Mouse (Mus musculus) CD8-positive naive resting alpha-beta T cell, adult 2 months (primary cell): ENCODE measurements around the gene Arhgap24.

Experiments
- DNase-seq, 2 experiments: peaks; one replicate each; pipeline ENCODE4 v3.0.0; 2022; ENCODE audit warnings: low read depth in 2 of 2, low spot score in 2 of 2

The Arhgap24 gene

GRCm38 (mm10) chr5:102670206-102670605 is 189.0 kb downstream of the Arhgap24 start:
- no peak for DNase-seq

- DNase-seq: no peak
These were observed 189.6 kb downstream of the Arhgap24 start for GRCm38 (mm10) chr5:102670731-102671345.

GRCm38 (mm10) chr5:102675326-102675725 is 194.1 kb downstream of the Arhgap24 start:
- DNase-seq: no peak

DNA sequence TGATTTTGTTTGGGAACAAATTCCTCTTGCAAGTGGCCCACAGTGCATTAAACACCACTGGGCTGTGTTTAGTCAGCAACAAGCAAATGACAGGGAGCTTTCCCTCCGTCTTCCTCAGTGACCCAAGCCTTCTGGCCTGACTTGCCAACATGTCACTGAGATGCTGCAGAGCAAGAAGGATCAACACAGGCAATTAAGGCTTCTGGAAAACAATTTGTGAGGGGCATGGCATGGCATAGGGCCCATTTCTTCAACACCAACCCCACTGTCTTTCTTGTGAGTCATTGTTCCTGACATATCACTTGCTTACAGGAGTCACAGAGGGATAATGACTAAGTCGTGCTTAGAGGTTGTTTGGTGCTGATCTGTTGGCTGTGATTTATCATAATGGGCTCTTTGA is 196.0 kb downstream of the Arhgap24 start:
- DNase-seq: no peak

DNA sequence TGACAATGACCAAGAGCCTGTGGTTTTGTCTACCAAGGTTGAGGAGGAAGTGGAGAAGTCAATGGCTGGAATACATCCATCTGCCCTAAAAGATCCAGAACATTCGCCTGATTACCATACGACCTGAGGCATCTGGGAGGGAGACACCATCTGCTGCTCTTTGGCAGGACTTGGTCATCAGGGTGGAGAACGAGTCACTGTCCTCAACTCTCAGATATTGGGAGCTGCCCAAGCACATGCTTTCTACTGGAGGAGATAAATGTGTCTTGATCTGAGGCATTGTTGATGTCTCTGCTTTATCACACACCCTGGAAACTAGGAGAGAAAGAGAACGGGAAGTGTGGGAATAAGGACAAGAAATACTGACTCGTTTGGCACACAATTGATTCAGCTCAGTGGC is 206.5 kb downstream of the Arhgap24 start:
- DNase-seq: no peak

DNA sequence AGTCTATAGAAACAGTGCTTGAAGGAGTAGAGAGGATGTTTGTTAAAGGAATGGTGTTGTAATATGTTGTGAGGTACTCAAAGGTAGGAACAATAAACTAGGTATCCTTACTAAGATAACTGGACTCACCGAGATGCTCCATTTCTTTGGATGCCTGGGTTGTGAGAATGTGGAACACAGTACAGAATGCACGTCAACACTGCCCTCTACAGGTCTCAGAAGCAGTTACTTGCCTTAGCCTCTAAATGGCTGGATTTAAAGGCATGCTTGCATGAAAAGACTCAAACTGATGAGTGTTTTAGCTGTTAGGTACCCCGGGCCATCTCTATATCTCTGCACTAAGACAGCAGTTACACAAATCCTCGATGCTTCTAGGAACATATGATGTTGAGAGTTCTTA is 211.3 kb downstream of the Arhgap24 start:
- DNase-seq: no peak

DNA sequence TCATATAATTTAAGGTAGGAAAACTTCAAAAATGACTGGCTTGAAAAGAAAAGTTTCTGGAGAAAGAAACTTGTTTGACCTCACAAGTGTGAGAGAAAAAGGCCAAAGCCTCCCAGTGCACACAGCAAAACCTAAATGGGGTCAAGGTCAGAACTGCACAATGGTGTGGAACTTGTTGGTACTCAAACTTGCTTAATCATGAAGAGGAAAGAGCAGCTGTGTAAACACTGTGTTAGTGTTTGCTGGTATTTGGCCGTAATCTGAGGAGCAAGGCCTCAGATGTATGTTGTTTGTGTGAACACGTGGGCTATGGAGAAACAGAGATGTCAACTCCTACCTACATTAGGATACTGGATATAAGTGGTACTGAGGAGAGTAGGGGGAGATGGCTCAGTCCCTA is 212.0 kb downstream of the Arhgap24 start:
- DNase-seq: no peak

GRCm38 (mm10) chr5:102693871-102694270 is 212.7 kb downstream of the Arhgap24 start:
- DNase-seq: no peak

DNA sequence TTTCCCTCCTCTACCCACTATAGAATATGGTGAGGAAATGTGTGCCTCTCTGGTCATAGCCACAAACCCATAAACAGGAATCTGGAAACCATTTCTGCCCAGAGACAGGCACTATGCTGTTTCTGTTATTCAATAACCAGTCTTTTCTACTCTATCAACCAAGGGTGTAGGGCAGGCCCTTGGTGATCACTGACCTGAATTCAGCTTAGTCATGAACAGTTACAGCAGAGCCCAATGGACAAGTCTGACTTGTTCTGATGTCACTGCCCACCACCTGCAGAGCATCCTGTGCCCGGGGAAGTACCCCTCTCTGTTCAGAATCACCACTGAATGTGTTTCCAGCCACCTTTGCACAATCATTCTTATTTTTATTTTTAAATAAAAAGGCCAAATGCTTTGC is 216.6 kb downstream of the Arhgap24 start:
- no peak for DNase-seq

DNA sequence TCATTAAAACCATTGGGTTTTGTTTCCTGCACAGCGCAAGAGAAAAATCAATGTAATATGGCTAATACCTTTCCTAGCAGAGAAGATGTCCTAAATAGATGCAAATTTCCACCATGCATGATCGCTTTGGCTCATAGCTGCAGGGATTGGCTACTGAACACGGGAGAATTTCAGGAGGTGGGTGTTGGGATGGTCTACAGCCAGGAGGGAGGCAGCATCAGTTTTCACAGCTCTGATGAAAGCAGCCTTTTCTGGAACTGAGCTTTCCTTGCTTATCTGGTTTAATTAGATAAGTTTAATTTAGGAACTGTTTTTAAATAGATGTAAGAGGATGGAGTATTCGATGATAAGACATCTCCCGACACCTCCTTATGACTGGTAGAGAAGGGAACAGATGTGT is 217.2 kb downstream of the Arhgap24 start:
- no peak for DNase-seq

DNA sequence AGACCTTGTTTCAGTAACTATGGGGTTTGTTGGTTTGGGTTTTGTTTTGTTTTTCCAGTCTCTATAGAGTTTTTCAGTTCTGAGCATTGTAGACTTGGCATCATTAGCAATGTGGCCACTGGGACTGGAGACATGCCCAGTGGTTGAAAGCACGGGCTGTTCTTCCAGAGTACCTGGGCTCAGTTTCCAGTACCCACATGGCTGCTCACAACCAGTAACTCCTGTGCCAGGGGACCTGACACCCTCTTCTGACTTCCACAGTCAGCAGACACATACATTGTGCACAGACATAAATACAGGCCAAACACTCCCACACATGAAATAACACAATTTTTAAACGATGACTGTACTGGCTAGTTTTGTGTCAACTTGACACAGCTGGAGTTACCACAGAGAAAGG is 217.7 kb downstream of the Arhgap24 start:
- DNase-seq: no peak

DNA sequence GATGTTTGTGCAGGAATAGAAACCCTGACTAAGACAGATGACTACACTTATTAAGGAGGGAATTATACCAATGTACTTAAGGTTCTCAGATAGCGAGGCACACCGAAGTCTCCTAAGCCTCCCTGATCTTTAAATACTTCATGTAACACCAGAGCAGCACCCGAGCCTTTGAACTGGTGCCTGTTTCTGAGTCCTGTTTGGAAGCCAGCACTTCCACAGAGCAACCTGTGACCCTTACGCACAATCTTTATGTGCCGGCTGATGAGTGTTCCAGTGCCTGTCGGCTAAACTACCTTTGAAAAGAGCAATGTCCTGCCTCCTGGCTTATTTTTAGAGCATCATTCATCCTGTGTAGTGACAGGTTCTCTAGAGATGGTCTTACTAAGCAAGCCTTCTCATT is 221.4 kb downstream of the Arhgap24 start:
- DNase-seq: no peak

GRCm38 (mm10) chr5:102703325-102704099 is 222.3 kb downstream of the Arhgap24 start:
- DNase-seq: no peak

- DNase-seq: no peak
These were observed 224.0 kb downstream of the Arhgap24 start for GRCm38 (mm10) chr5:102705170-102705569.

DNA sequence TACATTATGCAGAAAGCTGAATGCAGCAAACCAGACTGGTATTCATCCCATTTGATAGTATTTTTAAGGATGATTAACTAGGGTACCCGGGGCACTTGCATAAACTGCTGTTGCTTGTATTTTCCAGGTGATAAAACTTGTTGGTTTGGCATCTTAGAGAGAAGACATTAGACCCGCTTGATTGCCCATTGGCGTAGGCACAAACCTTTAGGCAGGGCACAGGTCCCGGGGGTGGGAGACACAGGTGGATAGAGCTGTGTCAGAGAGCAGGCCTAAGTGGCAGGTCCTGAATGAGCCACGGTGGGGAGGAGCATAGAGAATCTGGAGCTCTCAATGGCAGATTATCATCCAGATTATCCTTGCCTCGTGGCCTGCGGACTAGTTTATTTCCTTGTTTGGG is 229.1 kb downstream of the Arhgap24 start:
- no peak for DNase-seq

- DNase-seq: no peak
These were observed 238.3 kb downstream of the Arhgap24 start for GRCm38 (mm10) chr5:102719368-102719972.

DNA sequence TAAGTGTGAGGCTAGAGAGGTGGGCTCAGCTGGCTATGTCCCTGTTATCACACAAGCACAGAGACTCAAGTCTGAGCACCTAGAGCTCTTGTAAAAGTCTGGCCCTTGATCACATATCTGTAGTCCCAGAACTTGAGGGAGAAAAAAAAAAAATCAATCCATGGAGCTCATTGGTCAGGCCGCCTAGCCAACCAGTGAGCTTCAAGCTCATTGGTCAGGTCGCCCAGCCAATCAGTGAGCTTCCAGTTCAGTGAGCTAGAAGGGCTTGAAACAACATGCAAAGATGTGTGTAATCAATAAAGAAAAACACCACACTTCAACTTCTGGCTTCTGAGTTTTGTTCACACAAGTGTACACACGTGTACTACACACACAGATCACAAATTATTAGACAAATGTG is 242.4 kb downstream of the Arhgap24 start:
- DNase-seq: no peak

GRCm38 (mm10) chr5:102724813-102725348 is 243.7 kb downstream of the Arhgap24 start:
- DNase-seq: no peak

DNA sequence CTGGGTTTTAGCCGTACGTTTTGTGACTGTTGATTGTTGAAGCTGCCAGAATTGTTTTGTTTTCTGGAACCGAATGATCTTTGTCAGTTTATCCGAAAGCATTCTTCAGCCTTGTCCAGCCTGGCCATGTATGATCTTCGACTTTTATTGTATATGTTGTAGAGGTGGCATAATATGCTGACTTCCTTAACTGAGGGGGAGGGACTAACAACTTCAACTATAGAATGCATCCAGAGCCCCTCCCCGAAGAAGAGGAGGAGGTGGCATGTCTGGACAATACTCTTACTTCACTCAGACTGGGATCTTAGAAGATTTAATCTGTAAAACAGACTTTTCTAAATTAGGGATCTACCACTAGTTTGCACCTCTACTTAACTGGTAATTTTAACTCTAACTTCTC is 244.2 kb downstream of the Arhgap24 start:
- DNase-seq: no peak

DNA sequence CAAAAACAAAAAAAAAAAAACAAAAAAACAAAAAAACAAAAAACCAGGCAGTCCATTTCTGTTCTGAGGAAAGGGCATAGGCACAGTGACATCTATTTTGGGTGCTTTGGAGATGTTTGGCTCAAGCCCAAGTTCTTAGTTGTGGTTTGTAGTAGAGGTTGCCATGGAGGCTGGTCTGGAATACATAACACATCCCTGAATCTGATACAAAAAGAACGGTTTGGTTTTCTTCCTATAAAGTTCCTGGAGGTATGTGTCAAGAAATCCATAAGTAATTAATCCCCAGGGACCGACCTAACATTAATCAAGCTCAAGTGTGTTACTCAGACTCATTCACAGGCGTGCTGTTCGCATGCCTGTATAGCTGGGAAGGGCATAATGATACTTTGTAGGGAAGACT is 245.8 kb downstream of the Arhgap24 start:
- DNase-seq: no peak

GRCm38 (mm10) chr5:102728531-102728930 is 247.3 kb downstream of the Arhgap24 start:
- no peak for DNase-seq

- no peak for DNase-seq
These were observed 248.3 kb downstream of the Arhgap24 start for GRCm38 (mm10) chr5:102729476-102729875.
